Mouse (Mus musculus) testis, postnatal 14 days (tissue): ENCODE data around the gene Gm20388.

Experiments
- DNase-seq: peaks from one replicate; pipeline ENCODE4 v3.0.0; 2021; ENCODE audit warnings: low spot score

The Gm20388 gene

GRCm38 (mm10) chr8:121168033-121168432 is 1257.4 kb downstream of the Gm20388 start:
- DNase-seq: no peak

DNA sequence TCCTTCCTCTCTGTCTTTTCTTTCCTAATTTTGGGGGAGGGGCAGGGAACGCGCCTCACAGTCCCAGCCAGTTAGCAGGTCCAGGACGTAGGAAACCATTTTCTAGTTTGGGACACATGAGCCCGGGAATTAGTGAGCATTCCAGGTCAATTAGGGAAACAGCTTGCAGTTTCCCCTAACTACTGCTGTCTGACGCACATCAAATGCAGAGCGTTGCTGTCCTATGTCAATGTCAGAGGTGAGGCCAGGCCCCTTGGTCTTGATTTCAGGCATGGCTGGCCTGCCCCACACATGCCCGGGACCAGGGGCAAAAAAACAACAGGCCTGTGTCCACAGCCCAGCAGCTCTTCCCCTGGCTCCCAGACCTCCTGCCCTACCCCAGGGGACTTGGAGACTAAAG is 1259.5 kb downstream of the Gm20388 start:
- no peak for DNase-seq

- no peak for DNase-seq
Measured at GRCm38 (mm10) chr8:121170626-121171552, 1260.2 kb downstream of the Gm20388 start.

DNA sequence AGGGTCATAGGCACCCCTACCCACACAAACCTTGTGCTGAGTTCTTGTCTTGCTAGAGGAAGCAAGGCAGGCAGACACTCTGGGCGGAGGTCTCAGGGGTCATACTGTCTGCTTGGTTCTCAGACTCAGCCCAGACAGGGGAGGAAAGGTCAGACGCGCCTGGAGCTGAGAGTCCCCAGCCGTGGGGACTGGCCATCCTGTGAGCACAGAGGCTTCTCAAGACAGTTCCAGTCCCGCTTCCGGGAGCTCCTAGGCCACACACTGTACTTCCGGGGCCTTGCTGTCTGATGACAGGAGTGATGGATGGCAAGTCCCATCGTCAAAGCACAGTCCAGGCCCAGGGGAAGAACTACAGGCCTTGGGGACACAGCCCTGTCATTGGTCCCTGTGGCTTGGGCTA is 1261.9 kb downstream of the Gm20388 start:
- DNase-seq: no peak

GRCm38 (mm10) chr8:121174178-121174577 is 1263.5 kb downstream of the Gm20388 start:
- peak; percentile 71 for DNase-seq

GRCm38 (mm10) chr8:121174721-121175539 is 1264.3 kb downstream of the Gm20388 start:
- no peak for DNase-seq

DNA sequence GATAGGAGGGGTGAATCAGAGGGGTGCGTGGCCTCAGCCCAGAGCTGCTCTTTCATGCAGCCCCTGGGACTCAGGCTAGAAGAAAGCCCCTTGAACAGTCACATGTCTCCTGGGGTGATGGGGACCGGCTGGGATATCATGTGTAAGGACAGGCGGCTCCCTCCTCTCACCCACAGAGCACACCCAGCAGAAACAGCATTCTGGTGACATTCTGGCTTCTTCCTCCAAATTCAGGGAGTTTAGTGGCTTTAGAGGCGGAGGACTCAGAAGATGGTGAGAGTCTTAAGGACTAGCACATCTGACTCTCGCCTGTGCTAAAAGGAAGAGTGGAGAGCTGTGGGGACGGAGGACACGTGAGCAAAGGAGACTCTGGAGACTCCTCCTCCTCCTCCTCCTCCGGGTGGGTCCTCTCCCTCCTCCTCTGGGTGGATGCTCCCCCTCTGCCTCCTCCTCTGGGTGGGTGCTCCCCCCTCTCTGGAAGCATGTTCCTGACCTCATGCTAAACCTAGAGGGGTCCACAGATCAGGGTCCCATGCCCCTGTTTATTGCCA is 1265.0 kb downstream of the Gm20388 start:
- no peak for DNase-seq

DNA sequence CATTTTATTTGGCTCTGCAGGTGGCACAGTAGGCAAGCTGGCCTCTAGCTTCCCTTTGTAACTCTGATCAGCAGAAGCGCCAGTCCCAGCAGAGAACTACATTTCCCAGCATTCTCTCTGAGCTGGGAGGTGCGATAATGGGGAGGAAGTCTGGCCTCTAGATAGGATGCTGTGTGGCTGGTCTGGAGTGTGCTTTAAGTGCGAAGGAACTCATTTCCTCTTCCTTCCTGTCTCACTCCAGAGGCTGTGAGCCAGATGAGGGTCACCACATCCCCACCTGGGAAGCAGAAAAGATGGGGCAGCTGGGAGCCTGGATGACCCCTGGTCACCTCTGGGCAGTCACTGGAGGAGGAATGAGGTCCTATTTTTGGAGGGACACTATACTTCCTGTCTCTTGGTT is 1265.7 kb downstream of the Gm20388 start:
- DNase-seq: no peak

- DNase-seq: no peak
Measured at GRCm38 (mm10) chr8:121180474-121181284, 1270.0 kb downstream of the Gm20388 start.

- no peak for DNase-seq
Measured at GRCm38 (mm10) chr8:121181285-121181884, 1270.7 kb downstream of the Gm20388 start.

GRCm38 (mm10) chr8:121187491-121188364 is 1277.1 kb downstream of the Gm20388 start:
- DNase-seq: no peak

GRCm38 (mm10) chr8:121188994-121189393 is 1278.4 kb downstream of the Gm20388 start:
- no peak for DNase-seq

DNA sequence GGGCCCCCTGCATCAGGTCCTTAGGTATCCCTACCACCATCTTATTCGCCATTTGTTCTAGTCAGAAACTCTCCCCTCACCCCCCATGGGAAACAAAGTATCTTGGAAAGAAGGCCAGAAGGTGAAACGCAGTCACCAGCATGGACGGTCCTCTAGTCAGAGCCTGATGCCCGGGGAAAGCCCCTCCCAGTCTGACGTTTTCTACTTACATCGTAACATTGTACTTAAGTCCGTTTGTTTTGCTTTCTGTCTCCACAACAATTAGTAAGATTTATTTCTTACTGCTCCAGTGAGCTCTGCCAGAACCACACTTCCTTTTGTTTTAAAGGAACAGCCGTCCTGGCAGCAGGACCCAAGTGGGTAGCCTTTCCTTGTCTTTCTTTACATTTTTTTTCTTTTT is 1281.8 kb downstream of the Gm20388 start:
- peak; percentile 72 for DNase-seq

- DNase-seq: no peak
Measured at GRCm38 (mm10) chr8:121195970-121196369, 1285.3 kb downstream of the Gm20388 start.

DNA sequence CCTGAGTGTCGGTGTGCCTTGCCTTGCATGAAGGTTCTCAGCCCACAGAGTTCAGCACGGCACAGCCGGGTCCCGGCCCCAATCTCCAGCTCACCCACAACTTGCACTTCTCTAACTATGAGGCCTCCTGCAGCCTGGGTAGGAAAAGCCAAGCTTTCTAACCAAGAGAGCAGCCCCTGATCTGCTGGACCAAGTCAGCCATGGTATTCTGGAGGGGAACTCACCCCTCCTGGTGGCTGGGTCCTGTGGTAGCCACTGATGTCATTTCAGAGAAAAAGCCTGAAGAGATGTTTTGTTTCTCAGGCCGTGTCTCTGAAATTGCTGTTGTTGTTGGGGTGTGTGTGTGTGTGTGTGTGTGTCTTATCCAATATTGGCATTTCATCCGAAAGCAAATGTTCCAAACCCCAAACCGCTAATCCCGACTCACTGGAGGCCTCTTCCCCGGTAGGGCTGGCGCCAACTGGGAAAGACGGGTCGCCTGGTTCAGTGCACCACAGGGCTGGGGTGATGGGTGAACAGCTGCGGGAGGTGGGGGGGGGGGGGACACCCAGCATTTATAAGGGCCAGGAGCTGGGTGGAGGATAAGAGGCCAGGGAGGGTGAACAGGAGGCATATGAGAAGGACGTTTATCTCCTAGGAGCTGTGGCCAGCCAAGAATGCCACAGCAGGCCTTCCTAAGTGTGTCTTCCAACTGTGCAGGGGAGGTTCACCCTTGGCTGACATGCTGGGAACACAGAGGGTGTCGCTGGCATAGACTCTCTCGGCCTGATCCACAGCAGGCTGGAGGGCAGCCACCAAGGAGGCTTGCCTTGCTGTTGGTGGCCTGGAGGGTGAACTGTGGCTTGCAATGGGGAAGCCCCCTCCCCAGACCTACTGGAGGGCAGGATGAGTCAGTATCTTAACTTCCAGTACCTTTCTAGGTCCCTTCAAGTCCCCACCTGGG is 1286.4 kb downstream of the Gm20388 start:
- no peak for DNase-seq

DNA sequence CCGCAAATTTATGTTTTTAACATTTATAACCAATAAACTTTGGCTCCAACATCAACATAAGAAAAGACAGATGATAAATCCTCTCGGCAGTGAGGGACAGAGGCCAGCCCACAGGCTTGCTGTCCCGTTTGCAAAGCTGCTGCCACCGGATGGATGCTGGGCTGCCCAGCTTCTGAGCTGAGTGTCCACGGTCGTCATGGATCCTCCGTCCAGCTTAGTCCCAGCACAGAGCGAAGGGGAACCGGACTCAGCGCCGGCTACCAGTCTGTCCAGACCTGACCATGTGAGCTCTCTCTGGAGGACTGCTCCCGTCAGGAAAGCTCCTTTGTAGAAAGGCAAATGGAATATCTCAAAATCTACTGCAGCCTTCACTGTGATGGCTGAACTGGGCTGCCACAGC is 1289.4 kb downstream of the Gm20388 start:
- DNase-seq: no peak

DNA sequence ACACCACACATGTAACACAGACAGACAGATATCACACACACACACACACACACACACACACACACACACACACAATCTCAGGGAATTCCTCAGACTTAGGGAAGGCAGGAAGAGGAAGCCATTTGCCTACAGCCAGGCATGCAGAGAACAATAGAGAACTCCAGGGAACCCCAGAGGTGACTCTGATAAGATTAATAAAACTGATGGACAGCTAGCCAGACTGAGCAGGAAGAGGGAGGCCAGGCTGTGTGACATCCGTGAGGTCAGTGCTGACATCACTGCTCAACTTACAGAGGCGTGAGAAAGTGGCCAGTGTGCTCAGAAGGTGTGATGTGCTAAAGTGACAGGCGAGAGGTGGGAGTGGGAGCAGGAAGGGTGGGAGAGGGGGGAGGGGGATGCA is 1290.3 kb downstream of the Gm20388 start:
- no peak for DNase-seq

- DNase-seq: no peak
Measured at GRCm38 (mm10) chr8:121201651-121202050, 1291.0 kb downstream of the Gm20388 start.
